Mouse (Mus musculus) hindbrain, embryonic 15.5 days (tissue): ENCODE measurements at regions not wholly inside any gene's neighbourhood (a gene's known extent, or its start where the extent isn't known, plus 50 kb on each side); places are given as distances from the start of the nearest gene placed in this dataset.
A peak's percentile ranks its signal among the peaks of the same experiment; 100 is the strongest.

Experiments
- ATAC-seq: fragments of 200-750 bp; cut with Nextera tagmentation; 2 replicates; pipeline ENCODE4 v1.8.0; 2017; ENCODE audit warnings: low read depth, moderate number of reproducible peaks, moderate TSS enrichment; ENCODE audit not compliant: low FRiP score
- H3K27ac ChIP-seq: fragments of 300-500 bp; sonication (generic); replicated peaks from 2 replicates; pipeline ENCODE4 v1.5.1; 2015; ENCODE audit warnings: mild to moderate bottlenecking, inconsistent platforms
- H3K27me3 ChIP-seq: fragments of 300-500 bp; sonication (generic); 2 replicates; pipeline ENCODE4 v1.6.1; 2015; ENCODE audit warnings: control low read depth, inconsistent platforms
- H3K36me3 ChIP-seq: fragments of 300-500 bp; sonication (generic); 2 replicates; pipeline ENCODE4 v1.6.1; 2015; ENCODE audit warnings: control low read depth, inconsistent platforms
- H3K4me1 ChIP-seq: fragments of 300-500 bp; sonication (generic); replicated peaks from 2 replicates; pipeline ENCODE4 v1.6.1; 2015; ENCODE audit warnings: control low read depth, inconsistent platforms
- H3K4me2 ChIP-seq: fragments of 300-500 bp; sonication (generic); 2 replicates; pipeline ENCODE4 v1.6.1; 2015; ENCODE audit warnings: moderate library complexity, mild to moderate bottlenecking, inconsistent platforms
- H3K4me3 ChIP-seq: fragments of 300-500 bp; sonication (generic); 2 replicates; pipeline ENCODE4 v1.5.1; 2015; ENCODE audit warnings: mild to moderate bottlenecking, inconsistent platforms
- H3K9ac ChIP-seq: fragments of 300-500 bp; sonication (generic); 2 replicates; pipeline ENCODE4 v1.6.1; 2015; ENCODE audit warnings: inconsistent platforms
- H3K9me3 ChIP-seq: fragments of 300-500 bp; sonication (generic); 2 replicates; pipeline ENCODE4 v1.6.1; 2016; ENCODE audit warnings: control low read depth, inconsistent platforms
- WGBS: fragments of 180-500 bp; shearing (Covaris S2); methylation state at CpG from one replicate; pipeline ENCODE4 v1.1.7; 2015; 5-methylcytosine and 5-hydroxymethylcytosine counted together

DNA sequence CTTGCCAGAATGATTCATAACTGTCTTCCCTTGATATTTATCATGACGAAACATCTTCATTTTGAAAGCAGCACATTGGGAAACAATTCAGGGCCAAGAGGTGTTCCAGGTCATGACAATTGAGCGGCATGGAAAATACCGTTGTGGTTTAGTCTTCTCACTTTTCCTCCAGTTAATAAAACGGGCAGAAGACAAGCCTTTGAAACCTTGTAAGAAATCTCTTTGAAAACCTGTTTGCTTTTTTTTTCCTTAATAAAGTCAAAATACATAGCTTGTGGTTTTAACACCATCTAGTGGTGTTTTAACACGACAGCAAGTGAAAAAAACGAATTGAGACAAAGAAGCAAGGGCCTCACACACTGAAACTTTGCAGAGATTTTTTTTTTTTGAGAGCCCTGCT is 1389.0 kb upstream of the Acvr2a start:
- Histone ChIP-seq H3K9ac (no peak overlapping the region), H3K4me2 (peak overlapping the region; percentile 34), H3K4me1 (no peaks in the 10 kb centered on the region), H3K27ac (no peak overlapping the region), H3K9me3 (no peaks in the 10 kb centered on the region), H3K27me3 (no peaks in the 10 kb centered on the region), H3K4me3 (no peak overlapping the region), H3K36me3 (no peaks in the 10 kb centered on the region)
- WGBS = 28% methylated on average over 6 of the region's 6 CpGs
- ATAC-seq = no peak

- no peak overlapping the region for H3K9ac ChIP-seq
- no peak overlapping the region for H3K27ac ChIP-seq
- no peaks in the 10 kb centered on the region for H3K9me3 ChIP-seq
- no peak overlapping the region for H3K4me2 ChIP-seq
- H3K36me3 ChIP-seq = no peaks in the 10 kb centered on the region
- ATAC-seq = no peak
- WGBS = 78% methylated on average over 2 of the region's 2 CpGs
- H3K4me3 ChIP-seq = no peak overlapping the region
- no peaks in the 10 kb centered on the region for H3K4me1 ChIP-seq
- no peaks in the 10 kb centered on the region for H3K27me3 ChIP-seq
Measured at GRCm38 (mm10) chr2:47429843-47430242, 1384.1 kb upstream of the Acvr2a start.

- Histone ChIP-seq H3K27me3 (no peaks in the 10 kb centered on the region), H3K9me3 (no peaks in the 10 kb centered on the region), H3K36me3 (no peaks in the 10 kb centered on the region), H3K4me2 (no peak overlapping the region), H3K4me3 (no peak overlapping the region), H3K4me1 (no peaks in the 10 kb centered on the region), H3K27ac (no peak overlapping the region), H3K9ac (no peak overlapping the region)
- 68% methylated on average over 4 of the region's 4 CpGs for WGBS
- ATAC-seq = no peak
Measured at GRCm38 (mm10) chr2:47466043-47466442, 1347.9 kb upstream of the Acvr2a start.

DNA sequence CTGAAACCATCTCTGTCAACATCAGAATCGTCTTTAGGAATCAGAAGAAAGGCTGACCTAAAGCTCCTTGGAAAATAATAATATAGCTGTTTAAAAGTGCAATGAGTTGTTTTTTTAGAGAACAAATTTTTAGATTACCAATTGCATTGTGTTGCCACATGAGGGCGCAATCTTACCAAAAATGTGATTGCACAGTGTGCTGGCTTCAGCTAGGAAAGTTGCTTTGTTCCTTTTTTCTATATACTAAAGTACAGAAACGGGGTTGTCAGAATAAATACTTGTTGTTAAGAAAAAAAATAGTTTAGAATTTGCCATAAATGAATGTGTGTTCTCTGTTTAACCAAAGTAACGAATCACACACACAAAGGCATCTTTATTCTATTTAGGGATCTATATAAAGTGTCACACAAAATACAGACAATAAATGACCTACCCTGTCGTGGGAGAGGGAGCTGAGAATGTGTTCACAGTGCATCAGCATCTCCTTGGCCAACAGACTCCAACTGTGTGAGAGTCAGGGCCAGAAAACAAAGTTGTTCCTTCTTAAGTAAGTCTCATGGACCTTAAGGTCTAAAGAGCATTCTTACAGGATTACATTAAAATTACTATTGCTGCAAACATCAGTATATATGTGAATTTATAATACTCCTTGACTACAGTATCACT is 1321.9 kb upstream of the Acvr2a start:
- Histone ChIP-seq H3K27ac (no peak overlapping the region), H3K4me3 (no peak overlapping the region), H3K9ac (no peak overlapping the region), H3K36me3 (no peaks in the 10 kb centered on the region), H3K4me1 (no peaks in the 10 kb centered on the region), H3K4me2 (no peak overlapping the region), H3K27me3 (no peaks in the 10 kb centered on the region), H3K9me3 (no peaks in the 10 kb centered on the region)
- WGBS = 12% methylated on average over 5 of the region's 5 CpGs
- ATAC-seq = peak; percentile 75; the same call in 1 of the 2 replicates
